Mouse (Mus musculus): ENCODE data around the gene Mboat2. TPM values are rescaled to one million over a fixed set of nuclear protein-coding genes. Genes with fewer than 3 reads are reported as not detected.

The Mboat2 gene
- polyA plus RNA-seq, 1 experiment from 2014 or later: 44.5 TPM

- Histone ChIP-seq H3K4me3 (replicated peaks; ENCODE audit: low read depth, low read length) (no peak overlapping the region), H3K27ac (no peak overlapping the region), H3K9ac (ENCODE audit: low read depth, low read length) (no peak overlapping the region), H3K9me3 (replicated peaks; ENCODE audit: low read length) (no peaks in the 10 kb centered on the region), H3K27me3 (ENCODE audit: insufficient read depth, low read length) (no peaks in the 10 kb centered on the region), H3K4me2 (ENCODE audit: low read length) (no peak overlapping the region), H3K36me3 (ENCODE audit: insufficient read depth, low read length) (no peaks in the 10 kb centered on the region), H3K4me1 (replicated peaks; ENCODE audit: insufficient read depth, low read length) (no peaks in the 10 kb centered on the region)
- ATAC-seq (replicated peaks; ENCODE audit: low FRiP score, low read depth) (no peak), DNase-seq (ENCODE audit: low spot score) (no peak)
- 82% methylated on average over 2 of the region's 2 CpGs for WGBS
- no peak for TF ChIP-seq CTCF (IDR thresholded peaks at IDR 0.05; ENCODE audit: low read depth)
Observed at GRCm38 (mm10) chr12:24822831-24823230, 7.8 kb upstream of the Mboat2 start.

DNA sequence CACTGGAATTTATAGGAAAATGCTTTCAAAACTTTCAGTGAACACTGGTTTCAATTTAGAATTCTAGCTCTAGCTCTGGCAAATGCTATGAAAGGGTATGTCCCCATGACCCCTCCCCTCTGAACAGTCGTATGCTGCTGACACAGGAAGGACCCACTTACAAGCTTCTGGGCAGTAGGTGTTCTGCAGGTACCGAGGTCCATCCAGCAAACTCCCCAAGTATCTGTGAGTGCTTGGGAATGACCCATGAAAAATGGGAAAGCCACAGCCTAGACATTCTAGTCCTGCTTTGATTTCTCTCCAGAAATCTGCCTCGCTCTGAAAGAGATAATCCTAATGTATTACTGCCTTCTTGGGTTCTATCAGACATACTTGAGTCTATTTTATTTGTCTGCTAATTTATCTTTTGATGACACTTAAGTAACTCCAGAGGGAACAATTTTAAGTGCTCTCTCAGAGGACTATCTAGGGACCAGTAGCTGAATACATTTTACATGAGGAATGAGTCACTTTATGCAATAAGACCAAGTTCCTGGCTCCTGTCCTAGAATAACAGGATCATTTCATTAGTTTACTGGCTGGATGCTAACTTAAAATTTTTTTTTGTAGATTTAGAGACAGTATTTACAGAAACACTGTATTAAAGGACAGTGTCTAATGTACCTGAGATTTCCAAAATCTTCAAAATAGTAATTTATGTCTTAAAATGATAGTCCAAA is 6.9 kb upstream of the Mboat2 start:
- Histone ChIP-seq H3K27ac (no peak overlapping the region), H3K27me3 (ENCODE audit: insufficient read depth, low read length) (no peaks in the 10 kb centered on the region), H3K4me2 (ENCODE audit: low read length) (no peak overlapping the region), H3K4me3 (replicated peaks; ENCODE audit: low read depth, low read length) (no peak overlapping the region), H3K4me1 (replicated peaks; ENCODE audit: insufficient read depth, low read length) (no peaks in the 10 kb centered on the region), H3K9ac (ENCODE audit: low read depth, low read length) (no peak overlapping the region), H3K36me3 (ENCODE audit: insufficient read depth, low read length) (no peaks in the 10 kb centered on the region), H3K9me3 (replicated peaks; ENCODE audit: low read length) (no peaks in the 10 kb centered on the region)
- no peak for ATAC-seq (replicated peaks; ENCODE audit: low FRiP score, low read depth)
- 62% methylated on average over 3 of the region's 3 CpGs for WGBS
- peak; percentile 71 for DNase-seq (ENCODE audit: low spot score)
- TF ChIP-seq CTCF (IDR thresholded peaks at IDR 0.05; ENCODE audit: low read depth): no peak

DNA sequence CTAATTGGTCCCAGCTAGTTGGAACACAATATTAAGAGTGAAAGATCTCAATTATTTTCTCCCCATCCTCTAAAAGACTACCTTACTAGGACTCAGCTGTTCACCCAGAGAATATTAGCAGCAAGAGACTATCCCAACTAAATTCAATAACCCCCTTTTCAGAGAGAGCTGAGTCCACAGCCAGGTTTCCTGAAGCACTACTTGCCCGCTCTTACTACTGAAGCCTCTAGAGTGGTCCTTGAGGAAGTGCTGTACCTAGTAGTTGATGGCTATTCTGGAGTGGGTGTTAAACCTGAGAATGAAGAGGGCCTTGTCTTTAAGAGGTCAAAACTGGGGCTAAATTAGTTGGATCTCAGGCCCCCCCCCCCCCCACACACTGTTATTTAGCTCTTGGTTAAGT is 593 bp upstream of the Mboat2 start:
- H3K36me3 ChIP-seq (ENCODE audit: insufficient read depth, low read length): no peaks in the 10 kb centered on the region
- DNase-seq (ENCODE audit: low spot score) (no peak), ATAC-seq (replicated peaks; ENCODE audit: low FRiP score, low read depth) (no peak)
- no peaks in the 10 kb centered on the region for H3K27me3 ChIP-seq (ENCODE audit: insufficient read depth, low read length)
- no peak for TF ChIP-seq CTCF (IDR thresholded peaks at IDR 0.05; ENCODE audit: low read depth)
- H3K4me2 ChIP-seq (ENCODE audit: low read length): peak overlapping the region; percentile 93
- no peak overlapping the region for H3K9ac ChIP-seq (ENCODE audit: low read depth, low read length)
- H3K27ac ChIP-seq: no peak overlapping the region
- WGBS: 58% methylated on average over 1 of the region's 1 CpGs
- peaks cover 9% of the 10 kb centered on the region; the same call in 1 of the 2 replicates for H3K4me1 ChIP-seq (replicated peaks; ENCODE audit: insufficient read depth, low read length)
- peak overlapping the region; percentile 93; the same call in 1 of the 2 replicates for H3K4me3 ChIP-seq (replicated peaks; ENCODE audit: low read depth, low read length)
- no peaks in the 10 kb centered on the region for H3K9me3 ChIP-seq (replicated peaks; ENCODE audit: low read length)

DNA sequence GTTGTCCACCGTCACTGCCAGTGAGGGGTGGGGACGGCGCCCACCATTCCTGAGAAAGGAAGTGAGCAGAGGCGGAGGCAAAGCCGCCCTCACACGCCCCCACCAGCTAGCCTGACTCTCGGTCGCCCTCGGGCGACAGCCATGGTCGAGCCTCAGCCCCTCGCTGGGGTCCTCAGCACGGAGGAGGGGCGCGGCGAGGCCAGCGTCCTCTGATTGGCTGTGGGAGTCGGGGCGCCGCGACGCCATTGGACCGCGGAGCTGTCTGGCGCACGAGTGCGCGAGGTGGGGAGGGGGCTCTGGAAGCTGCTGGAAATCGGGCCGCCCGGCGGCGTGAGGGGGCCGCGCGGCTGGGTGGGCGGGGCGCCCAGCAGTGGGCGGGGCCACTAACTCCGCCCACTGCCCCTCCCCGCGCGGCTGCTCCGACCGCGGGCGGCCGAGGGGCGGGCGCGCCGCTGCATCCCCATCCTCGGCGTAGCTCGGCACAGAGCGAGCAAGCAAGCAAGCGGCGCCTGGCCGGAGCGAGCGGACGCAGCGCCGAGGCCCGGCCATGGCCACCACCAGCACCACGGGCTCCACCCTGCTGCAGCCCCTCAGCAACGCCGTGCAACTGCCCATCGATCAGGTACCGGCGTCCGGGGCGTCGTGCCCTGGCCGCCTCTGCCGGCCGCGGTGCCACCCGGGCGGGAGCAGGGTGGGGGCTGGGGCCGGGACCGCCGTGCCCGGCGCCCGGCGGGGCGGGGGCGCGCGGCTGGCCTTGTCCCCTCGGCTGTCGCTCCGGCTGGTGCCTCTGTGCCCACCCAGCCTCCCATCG is 679 bp downstream of the Mboat2 start:
- Histone ChIP-seq H3K4me2 (ENCODE audit: low read length) (peak overlapping the region; percentile 93), H3K36me3 (ENCODE audit: insufficient read depth, low read length) (no peaks in the 10 kb centered on the region), H3K27ac (peak overlapping the region; percentile 89), H3K9ac (ENCODE audit: low read depth, low read length) (peak overlapping the region; percentile 85), H3K4me3 (replicated peaks; ENCODE audit: low read depth, low read length) (peak overlapping the region; percentile 93), H3K27me3 (ENCODE audit: insufficient read depth, low read length) (no peaks in the 10 kb centered on the region), H3K4me1 (replicated peaks; ENCODE audit: insufficient read depth, low read length) (peaks cover 9% of the 10 kb centered on the region; the same call in 1 of the 2 replicates), H3K9me3 (replicated peaks; ENCODE audit: low read length) (no peaks in the 10 kb centered on the region)
- peak; percentile 98 for DNase-seq (ENCODE audit: low spot score)
- peak; percentile 59 for TF ChIP-seq CTCF (IDR thresholded peaks at IDR 0.05; ENCODE audit: low read depth)
- peak; percentile 99 for ATAC-seq (replicated peaks; ENCODE audit: low FRiP score, low read depth)
- under 1% methylated on average over 65 of the region's 95 CpGs for WGBS

DNA sequence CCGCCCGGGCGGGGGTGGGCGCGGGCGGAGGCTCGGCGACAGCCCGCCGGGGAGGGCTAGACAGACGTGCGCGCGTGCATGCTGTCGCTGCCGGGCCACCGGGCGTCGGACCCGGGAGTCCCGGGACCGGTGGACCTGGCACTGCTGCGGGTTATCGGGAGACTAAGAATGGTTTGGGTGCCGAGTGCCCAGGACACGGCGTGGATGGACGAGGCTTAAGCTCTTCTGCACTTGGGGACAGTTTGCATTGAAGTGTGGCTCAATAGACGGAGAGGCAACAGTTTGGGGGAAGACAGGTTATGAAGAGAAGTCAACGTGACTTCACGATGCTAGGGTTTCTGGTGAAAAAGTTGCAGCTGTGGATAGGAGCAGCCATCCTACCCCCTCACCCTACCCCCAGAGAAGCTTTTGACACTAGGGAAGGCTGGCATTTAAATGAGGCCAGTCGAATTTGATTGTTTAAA is 1.3 kb downstream of the Mboat2 start:
- DNase-seq (ENCODE audit: low spot score): no peak
- H3K27ac ChIP-seq: peak overlapping the region; percentile 89
- H3K4me3 ChIP-seq (replicated peaks; ENCODE audit: low read depth, low read length): peak overlapping the region; percentile 93
- no peak for TF ChIP-seq CTCF (IDR thresholded peaks at IDR 0.05; ENCODE audit: low read depth)
- peak overlapping the region; percentile 85 for H3K9ac ChIP-seq (ENCODE audit: low read depth, low read length)
- peaks cover 9% of the 10 kb centered on the region; the same call in 1 of the 2 replicates for H3K4me1 ChIP-seq (replicated peaks; ENCODE audit: insufficient read depth, low read length)
- H3K9me3 ChIP-seq (replicated peaks; ENCODE audit: low read length): no peaks in the 10 kb centered on the region
- no peaks in the 10 kb centered on the region for H3K27me3 ChIP-seq (ENCODE audit: insufficient read depth, low read length)
- no peaks in the 10 kb centered on the region for H3K36me3 ChIP-seq (ENCODE audit: insufficient read depth, low read length)
- no peak for ATAC-seq (replicated peaks; ENCODE audit: low FRiP score, low read depth)
- H3K4me2 ChIP-seq (ENCODE audit: low read length): peak overlapping the region; percentile 93
- under 1% methylated on average over 32 of the region's 32 CpGs for WGBS

GRCm38 (mm10) chr12:24832438-24832837 is 1.8 kb downstream of the Mboat2 start:
- H3K4me2 ChIP-seq (ENCODE audit: low read length): peak overlapping the region; percentile 93
- H3K4me1 ChIP-seq (replicated peaks; ENCODE audit: insufficient read depth, low read length): peaks cover 11% of the 10 kb centered on the region
- DNase-seq (ENCODE audit: low spot score) (no peak), ATAC-seq (replicated peaks; ENCODE audit: low FRiP score, low read depth) (no peak)
- no peaks in the 10 kb centered on the region for H3K36me3 ChIP-seq (ENCODE audit: insufficient read depth, low read length)
- H3K27ac ChIP-seq: no peak overlapping the region
- no peaks in the 10 kb centered on the region for H3K9me3 ChIP-seq (replicated peaks; ENCODE audit: low read length)
- H3K9ac ChIP-seq (ENCODE audit: low read depth, low read length): peak overlapping the region; percentile 85
- 19% methylated on average over 2 of the region's 2 CpGs for WGBS
- no peaks in the 10 kb centered on the region for H3K27me3 ChIP-seq (ENCODE audit: insufficient read depth, low read length)
- H3K4me3 ChIP-seq (replicated peaks; ENCODE audit: low read depth, low read length): peak overlapping the region; percentile 93
- TF ChIP-seq CTCF (IDR thresholded peaks at IDR 0.05; ENCODE audit: low read depth): no peak
